Mouse (Mus musculus) CH12.LX (cell line): Measurements from ENCODE around the gene Iars.

Experiments used
- CHD2 ChIP-seq: IDR thresholded peaks from 2 replicates; pipeline ENCODE4 v1.6.1; 2011; ENCODE audit warnings: low read length, improper control_type of control experiment
- JUN ChIP-seq: IDR thresholded peaks from 2 replicates; pipeline ENCODE4 v1.6.1; 2011; ENCODE audit warnings: low read depth, mild to moderate bottlenecking, low read length, improper control_type of control experiment, moderate library complexity; ENCODE audit not compliant: insufficient read depth

GRCm38 (mm10) chr13:49760675-49761074 lies 78.8 kb downstream of the Iars start:
- TF ChIP-seq JUN = no peak
- no peak for TF ChIP-seq CHD2
